ENCODE assay signal across 17 mouse cellular contexts in genomic region chr4:134673151-134673550, GRCm38 (mm10).
"Had no signal": no experiment of that assay in that cellular context is flagged by ENCODE, and none has a peak within 500 bp of the region (broad histone marks: within the 10 kb centered on the region; RNA-seq: fewer than 3 reads in every experiment).

No protein-coding gene starts in this region.

- ATAC-seq: forebrain, embryonic 13.5 days; forebrain, embryonic 14.5 days had no signal

- H3K27ac ChIP-seq: embryonic facial prominence, embryonic 12.5 days; embryonic facial prominence, embryonic 13.5 days; embryonic facial prominence, embryonic 15.5 days; forebrain, embryonic 10.5 days; forebrain, embryonic 12.5 days; forebrain, embryonic 13.5 days; forebrain, embryonic 15.5 days; gastrocnemius, adult 2 months; heart, adult 2 months had no signal

- H3K4me3 ChIP-seq: embryonic facial prominence, embryonic 10.5 days; embryonic facial prominence, embryonic 12.5 days; embryonic facial prominence, embryonic 13.5 days; embryonic facial prominence, embryonic 15.5 days; erythroblast, embryonic 14.5 days; forebrain, embryonic 10.5 days; forebrain, embryonic 12.5 days; forebrain, embryonic 13.5 days; forebrain, embryonic 15.5 days; gastrocnemius, adult 2 months; heart, adult 2 months; heart, embryonic 10.5 days; heart, embryonic 12.5 days had no signal

- DNase-seq: embryo, embryonic 11 days; heart, adult 11 months; heart, adult 18-20 months had no signal

- H3K27me3 ChIP-seq: embryonic facial prominence, embryonic 12.5 days; embryonic facial prominence, embryonic 13.5 days; embryonic facial prominence, embryonic 15.5 days; forebrain, embryonic 12.5 days; forebrain, embryonic 13.5 days; forebrain, embryonic 15.5 days; heart, embryonic 12.5 days had no signal
